Mouse (Mus musculus) megakaryocyte, embryonic 14.5 days (primary cell): ENCODE data around the gene 0610010K14Rik. TPM values are rescaled to one million over a fixed set of nuclear protein-coding genes. Genes with fewer than 3 reads are reported as not detected.

Source experiments
- H3K27me3 ChIP-seq: replicated peaks from 2 replicates; pipeline ENCODE3; 2012; ENCODE audit warnings: inconsistent platforms
- H3K36me3 ChIP-seq: replicated peaks from 2 replicates; pipeline ENCODE3; 2012; ENCODE audit warnings: low read length, inconsistent platforms, mixed read lengths
- H3K4me1 ChIP-seq: 2 replicates; pipeline ENCODE4 v1.6.1; 2012; ENCODE audit warnings: inconsistent platforms
- H3K4me3 ChIP-seq: replicated peaks from 2 replicates; pipeline ENCODE3; 2012; ENCODE audit warnings: moderate library complexity, mild to moderate bottlenecking, inconsistent platforms
- H3K9me3 ChIP-seq: 2 replicates; pipeline ENCODE4 v1.6.1; 2012; ENCODE audit warnings: inconsistent platforms
- FLI1 ChIP-seq: IDR thresholded peaks from 2 replicates; pipeline ENCODE4 v1.6.1; 2012; ENCODE audit warnings: low read length, inconsistent platforms, mixed read lengths
- GATA1 ChIP-seq: IDR thresholded peaks from 3 replicates; pipeline ENCODE4 v1.6.1; 2012; ENCODE audit warnings: mixed read lengths, low read length, inconsistent platforms, borderline replicate concordance
- polyA plus RNA-seq: library from polyadenylated mRNA; stranded (reverse); fragments of >175 nt; gene quantifications from 2 replicates; pipeline ENCODE4 v1.2.3, GENCODE M21; 2012; ENCODE audit warnings: low replicate concordance; ENCODE audit not compliant: insufficient read depth

The 0610010K14Rik gene
- polyA plus RNA-seq, 1 experiment, result 210 TPM

DNA sequence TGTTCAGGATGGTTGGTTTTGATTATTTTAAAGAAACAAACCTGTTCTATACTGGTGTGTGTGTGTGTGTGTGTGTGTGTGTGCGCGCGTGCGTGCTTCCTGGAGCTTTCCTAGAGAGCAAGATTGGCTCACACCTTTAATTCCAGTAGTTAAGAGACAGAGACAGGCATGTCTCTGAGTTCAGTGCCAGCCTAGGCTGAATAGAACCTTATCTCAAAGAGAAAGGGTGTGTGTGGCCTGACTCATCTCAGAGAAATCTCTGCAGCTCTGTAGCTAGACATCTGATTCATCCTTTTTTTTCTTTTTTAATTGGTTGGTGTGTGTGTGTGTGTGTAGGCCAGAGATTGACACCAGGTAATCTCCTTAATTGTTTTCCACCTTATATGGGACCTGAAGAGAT lies 21.3 kb upstream of the 0610010K14Rik start:
- H3K4me1 ChIP-seq, result peaks cover 55% of the 10 kb centered on the region
- TF ChIP-seq GATA1, result no peak
- TF ChIP-seq FLI1, result no peak
- peaks cover 44% of the 10 kb centered on the region for H3K36me3 ChIP-seq
- peaks cover 11% of the 10 kb centered on the region for H3K27me3 ChIP-seq
- H3K9me3 ChIP-seq, result peaks cover 22% of the 10 kb centered on the region; the same call in 1 of the 2 replicates
- no peak overlapping the region for H3K4me3 ChIP-seq

DNA sequence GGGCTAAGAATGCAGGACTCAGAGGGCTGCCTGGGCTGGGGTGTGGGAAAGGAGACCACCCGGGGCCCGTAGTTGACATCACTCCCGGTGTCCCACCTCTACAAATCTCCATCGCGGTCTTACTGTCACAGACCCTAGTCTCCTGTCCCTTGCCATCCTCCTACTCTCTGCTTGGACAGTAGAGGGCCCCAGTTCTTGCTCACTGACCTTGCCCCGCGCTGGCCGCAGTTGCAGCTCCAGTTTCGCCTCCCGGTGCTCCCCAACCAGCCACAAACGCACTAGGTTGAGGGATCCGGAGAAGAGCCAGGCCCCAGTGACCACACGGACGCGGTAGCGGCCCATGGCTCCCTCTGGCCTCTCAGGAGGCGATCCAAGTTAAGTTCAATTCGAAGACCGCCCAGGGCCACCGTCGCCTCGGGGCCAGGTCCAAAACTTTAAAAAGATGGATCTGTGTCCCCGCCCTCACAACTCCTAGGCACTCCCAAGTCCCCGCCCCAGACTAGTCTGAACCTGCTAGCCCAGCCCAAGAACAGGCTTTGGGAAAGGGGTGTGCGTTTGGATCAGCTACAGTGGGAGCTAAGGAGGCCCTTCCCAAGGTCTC lies 17.3 kb upstream of the 0610010K14Rik start, which contains the start of gene Alox12:
Gene Alox12 (minus strand): TSS at position 423 of the 601 bp plus-strand sequence.
- peaks cover 3% of the 10 kb centered on the region; the same call in 1 of the 2 replicates for H3K9me3 ChIP-seq
- H3K27me3 ChIP-seq, result peaks cover 9% of the 10 kb centered on the region
- no peak for TF ChIP-seq FLI1
- TF ChIP-seq GATA1, result no peak
- H3K4me3 ChIP-seq, result peak within 1 kb of the TSS; percentile 94
- H3K36me3 ChIP-seq, result peaks cover 61% of the 10 kb centered on the region
- peaks cover 86% of the 10 kb centered on the region for H3K4me1 ChIP-seq

DNA sequence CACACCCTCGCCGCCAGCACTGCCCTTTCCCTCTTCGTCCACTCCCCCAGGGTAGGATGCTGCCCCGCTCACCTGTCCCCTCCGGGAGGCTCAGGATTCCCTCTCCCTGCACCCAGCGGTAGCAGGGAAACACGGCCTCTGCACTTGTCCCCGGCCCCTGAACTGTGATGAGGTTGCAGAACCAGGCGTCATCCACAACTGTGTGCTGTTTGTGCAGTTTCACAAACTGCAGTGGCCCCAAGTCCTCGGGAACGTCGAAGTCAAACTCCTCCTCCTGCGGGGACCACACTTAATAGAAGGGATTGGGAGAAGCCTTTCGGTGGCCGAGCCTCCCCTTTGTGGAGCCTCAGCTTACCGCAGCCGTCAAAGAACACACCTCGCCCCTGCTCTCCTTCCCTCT lies 16.6 kb upstream of the 0610010K14Rik start:
- peaks cover 9% of the 10 kb centered on the region for H3K27me3 ChIP-seq
- H3K36me3 ChIP-seq, result peaks cover 68% of the 10 kb centered on the region
- peaks cover 90% of the 10 kb centered on the region for H3K4me1 ChIP-seq
- H3K4me3 ChIP-seq, result peak overlapping the region; percentile 94
- peaks cover 3% of the 10 kb centered on the region; the same call in 1 of the 2 replicates for H3K9me3 ChIP-seq
- TF ChIP-seq FLI1 (no peak), GATA1 (no peak)

- peak overlapping the region; percentile 94 for H3K4me3 ChIP-seq
- peaks cover 3% of the 10 kb centered on the region; the same call in 1 of the 2 replicates for H3K9me3 ChIP-seq
- H3K4me1 ChIP-seq, result peaks cover 97% of the 10 kb centered on the region
- peaks cover 86% of the 10 kb centered on the region for H3K36me3 ChIP-seq
- TF ChIP-seq GATA1 (no peak), FLI1 (no peak)
- H3K27me3 ChIP-seq, result no peaks in the 10 kb centered on the region
Measured at GRCm38 (mm10) chr11:70251853-70252252, 14.1 kb upstream of the 0610010K14Rik start.

- H3K36me3 ChIP-seq, result peaks cover 92% of the 10 kb centered on the region
- no peak for TF ChIP-seq GATA1
- no peak for TF ChIP-seq FLI1
- no peaks in the 10 kb centered on the region for H3K9me3 ChIP-seq
- H3K4me3 ChIP-seq, result peak overlapping the region; percentile 94
- H3K27me3 ChIP-seq, result no peaks in the 10 kb centered on the region
- H3K4me1 ChIP-seq, result peaks cover 93% of the 10 kb centered on the region
Measured at GRCm38 (mm10) chr11:70250150-70250549, 12.4 kb upstream of the 0610010K14Rik start.

- H3K4me3 ChIP-seq, result no peak overlapping the region
- H3K4me1 ChIP-seq, result peaks cover 82% of the 10 kb centered on the region
- no peaks in the 10 kb centered on the region for H3K9me3 ChIP-seq
- TF ChIP-seq GATA1 (no peak), FLI1 (no peak)
- H3K36me3 ChIP-seq, result peaks cover 93% of the 10 kb centered on the region
- H3K27me3 ChIP-seq, result no peaks in the 10 kb centered on the region
Measured at GRCm38 (mm10) chr11:70247136-70247845, 9.6 kb upstream of the 0610010K14Rik start.

DNA sequence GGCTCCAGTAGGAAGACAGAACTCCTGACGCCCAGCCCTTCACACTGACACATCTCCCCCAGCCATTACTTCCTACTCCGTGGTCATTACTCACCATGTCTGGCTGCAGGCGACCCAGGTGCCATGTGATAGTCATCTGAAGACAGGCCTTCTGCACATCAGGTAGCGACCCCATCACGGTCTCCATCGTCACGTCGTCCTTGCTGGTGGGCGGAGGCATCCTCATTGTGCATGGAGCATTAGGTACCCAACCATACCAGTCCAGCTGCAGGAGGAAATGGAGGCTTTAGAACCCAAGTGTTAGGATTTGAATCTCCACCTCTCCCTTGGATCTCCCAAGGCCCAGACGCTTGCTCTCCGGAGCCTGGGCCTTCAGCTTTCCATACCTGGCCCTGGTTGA lies 4.9 kb upstream of the 0610010K14Rik start:
- Histone ChIP-seq H3K36me3 (peaks cover 69% of the 10 kb centered on the region), H3K9me3 (no peaks in the 10 kb centered on the region), H3K4me3 (peak overlapping the region; percentile 62), H3K4me1 (peaks cover 61% of the 10 kb centered on the region), H3K27me3 (no peaks in the 10 kb centered on the region)
- TF ChIP-seq FLI1 (no peak), GATA1 (no peak)

DNA sequence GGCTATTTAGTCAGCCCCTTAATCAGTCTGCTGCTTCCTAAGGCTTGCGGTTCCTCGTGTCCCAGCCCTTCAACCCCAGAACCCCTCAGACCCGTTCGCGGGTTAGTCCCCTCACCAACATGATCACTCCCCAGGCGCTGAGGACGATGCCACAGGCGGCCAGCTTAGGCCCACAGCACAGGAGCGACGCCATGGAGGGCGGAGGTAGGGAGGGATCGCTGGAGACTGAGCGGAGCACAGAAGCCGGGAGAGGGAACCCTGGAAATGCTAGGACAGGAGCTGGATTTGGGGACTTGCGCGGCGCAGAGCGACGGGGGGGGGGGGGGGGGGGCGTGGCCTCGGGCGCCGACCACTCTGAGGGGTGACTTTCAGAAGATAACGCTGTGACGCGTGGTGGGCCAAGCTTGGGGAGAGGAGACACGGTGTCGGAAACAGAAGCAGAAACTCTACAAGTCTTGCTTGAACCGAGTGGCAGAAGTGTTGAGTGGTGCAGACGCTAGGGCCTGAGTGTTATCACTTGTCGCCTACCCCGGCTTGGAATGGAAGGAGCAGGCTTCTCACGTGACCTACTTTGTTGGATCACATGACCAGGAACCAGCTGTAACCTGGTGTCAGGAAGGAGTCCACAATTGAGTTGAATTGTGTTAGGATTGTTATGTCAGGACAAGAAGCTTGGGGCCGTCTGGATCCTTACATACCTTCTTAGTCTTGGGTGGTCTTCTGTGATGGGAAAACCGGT lies 2.0 kb upstream of the 0610010K14Rik start, which contains the start of the genes Gm21988 and Rnasek:
Gene Gm21988 (minus strand): TSS at position 290 of the 739 bp plus-strand sequence.
Gene Rnasek (minus strand): TSS at position 302 of the 739 bp plus-strand sequence.
- Histone ChIP-seq H3K4me3 (peak within 1 kb of the TSS; percentile 99), H3K27me3 (no peaks in the 10 kb centered on the region), H3K9me3 (no peaks in the 10 kb centered on the region), H3K4me1 (peaks cover 66% of the 10 kb centered on the region), H3K36me3 (peaks cover 65% of the 10 kb centered on the region)
- TF ChIP-seq FLI1, result no peak
- no peak for TF ChIP-seq GATA1

- Histone ChIP-seq H3K4me3 (peak overlapping the region; percentile 99), H3K36me3 (peaks cover 64% of the 10 kb centered on the region), H3K27me3 (no peaks in the 10 kb centered on the region), H3K9me3 (no peaks in the 10 kb centered on the region), H3K4me1 (peaks cover 68% of the 10 kb centered on the region)
- TF ChIP-seq FLI1 (no peak), GATA1 (no peak)
Measured at GRCm38 (mm10) chr11:70238591-70239440, 1.1 kb upstream of the 0610010K14Rik start.
